In genomic region chr9:14523408-14524043, GRCm38 (mm10) we compare ENCODE assay signal across 8 mouse cellular contexts. TPM values are rescaled to one million over a fixed set of nuclear protein-coding genes. Genes with fewer than 3 reads are reported as not detected.
DNase-seq lines count a peak whose midpoint lies in the region; ATAC-seq and TF ChIP-seq lines count a peak whose summit lies in the region.

No protein-coding gene starts in this region.

- no peaks in the 10 kb centered on the region for H3K79me2 ChIP-seq in C2C12 (ENCODE audit: control insufficient read depth, insufficient read depth)

- TF ChIP-seq CTCF in C2C12 (IDR thresholded peaks at IDR 0.05; ENCODE audit: control insufficient read depth, insufficient read depth, insufficient read length), result peak; percentile 27
- TF ChIP-seq CTCF in embryonic fibroblast, embryonic 13.5 days (IDR thresholded peaks at IDR 0.05; ENCODE audit: borderline replicate concordance, insufficient read depth, low read length), result 0 out of 2 replicates have a peak, but pooled peaks have one; percentile 38

- DNase-seq in adrenal gland, postnatal 4 days (ENCODE audit: low spot score in 2 of 2), result peak; percentile 35 to 48
- DNase-seq in neural tube, embryonic 10.5 days (ENCODE audit: extremely low spot score, low spot score), result peak; percentile 66

- H3K4me3 ChIP-seq in C2C12 (ENCODE audit: insufficient read depth, poor library complexity, severe bottlenecking), result no peak overlapping the region
- H3K4me3 ChIP-seq in embryonic fibroblast, embryonic 13.5 days (ENCODE audit: insufficient read depth, low read length), result no peak overlapping the region
- H3K4me3 ChIP-seq in heart, embryonic 12.5 days, result no peak overlapping the region
- H3K4me3 ChIP-seq in kidney, embryonic 16.5 days (ENCODE audit: low read length), result no peak overlapping the region
- no peak overlapping the region for H3K4me3 ChIP-seq in limb, embryonic 15.5 days
- H3K4me3 ChIP-seq in stomach, embryonic 14.5 days (ENCODE audit: low read depth, low read length), result no peak overlapping the region

- WGBS in heart, embryonic 12.5 days, result 4% methylated on average over 4 of the region's 4 CpGs
- 4% methylated on average over 4 of the region's 4 CpGs for WGBS in kidney, embryonic 16.5 days
- WGBS in limb, embryonic 15.5 days, result 7% methylated on average over 4 of the region's 4 CpGs
- WGBS in stomach, embryonic 14.5 days, result 10% methylated on average over 4 of the region's 4 CpGs

- H3K4me2 ChIP-seq in heart, embryonic 12.5 days, result no peak overlapping the region
- H3K4me2 ChIP-seq in kidney, embryonic 16.5 days (replicated peaks; ENCODE audit: low read depth, low read length), result no peak overlapping the region
- no peak overlapping the region for H3K4me2 ChIP-seq in limb, embryonic 15.5 days
- H3K4me2 ChIP-seq in stomach, embryonic 14.5 days (replicated peaks; ENCODE audit: low read depth, low read length), result no peak overlapping the region

- H3K36me3 ChIP-seq in C2C12 (ENCODE audit: control insufficient read depth, insufficient read depth), result no peaks in the 10 kb centered on the region
- H3K36me3 ChIP-seq in heart, embryonic 12.5 days, result no peaks in the 10 kb centered on the region
- no peaks in the 10 kb centered on the region for H3K36me3 ChIP-seq in kidney, embryonic 16.5 days (ENCODE audit: insufficient read depth, low read length)
- no peaks in the 10 kb centered on the region for H3K36me3 ChIP-seq in limb, embryonic 15.5 days
- H3K36me3 ChIP-seq in stomach, embryonic 14.5 days (ENCODE audit: control insufficient read depth, insufficient read depth, low read length), result no peaks in the 10 kb centered on the region

- H3K9me3 ChIP-seq in heart, embryonic 12.5 days (replicated peaks), result no peaks in the 10 kb centered on the region
- no peaks in the 10 kb centered on the region for H3K9me3 ChIP-seq in kidney, embryonic 16.5 days (ENCODE audit: low read length)
- no peaks in the 10 kb centered on the region for H3K9me3 ChIP-seq in limb, embryonic 15.5 days
- no peaks in the 10 kb centered on the region for H3K9me3 ChIP-seq in stomach, embryonic 14.5 days (ENCODE audit: control insufficient read depth, low read depth, low read length)

- no peak overlapping the region for H3K9ac ChIP-seq in heart, embryonic 12.5 days
- H3K9ac ChIP-seq in kidney, embryonic 16.5 days (replicated peaks; ENCODE audit: low read length), result no peak overlapping the region
- H3K9ac ChIP-seq in limb, embryonic 15.5 days, result no peak overlapping the region
- H3K9ac ChIP-seq in stomach, embryonic 14.5 days (replicated peaks; ENCODE audit: low read depth, low read length), result no peak overlapping the region

- H3ac ChIP-seq in C2C12 (ENCODE audit: control insufficient read depth, insufficient read length, low read depth), result no peak overlapping the region

- H3K27me3 ChIP-seq in C2C12 (ENCODE audit: control insufficient read depth, insufficient read depth, insufficient read length), result no peaks in the 10 kb centered on the region
- no peaks in the 10 kb centered on the region for H3K27me3 ChIP-seq in heart, embryonic 12.5 days (replicated peaks)
- H3K27me3 ChIP-seq in kidney, embryonic 16.5 days (ENCODE audit: insufficient read depth, low read length), result no peaks in the 10 kb centered on the region
- H3K27me3 ChIP-seq in limb, embryonic 15.5 days, result no peaks in the 10 kb centered on the region
- no peaks in the 10 kb centered on the region for H3K27me3 ChIP-seq in stomach, embryonic 14.5 days (ENCODE audit: control insufficient read depth, insufficient read depth, low read length)

- TF ChIP-seq POLR2A in embryonic fibroblast, embryonic 13.5 days (IDR thresholded peaks at IDR 0.05; ENCODE audit: low read depth, low read length), result no peak

- ATAC-seq in heart, embryonic 12.5 days (ENCODE audit: insufficient number of reproducible peaks, low FRiP score), result peak; percentile 59; the same call in 1 of the 2 replicates
- peak; percentile 63; the same call in 1 of the 2 replicates for ATAC-seq in kidney, embryonic 16.5 days (ENCODE audit: low FRiP score, low TSS enrichment)
- ATAC-seq in limb, embryonic 15.5 days (ENCODE audit: insufficient number of reproducible peaks, low FRiP score, low TSS enrichment, low read depth), result no peak
- ATAC-seq in stomach, embryonic 14.5 days (ENCODE audit: insufficient number of reproducible peaks, insufficient read depth, low FRiP score, low read depth), result 0 out of 2 replicates have a peak, but pooled peaks have one; percentile 46

- no peaks in the 10 kb centered on the region for H3K79me3 ChIP-seq in C2C12 (ENCODE audit: low read depth)

- peaks cover 13% of the 10 kb centered on the region for H3K4me1 ChIP-seq in embryonic fibroblast, embryonic 13.5 days (ENCODE audit: control insufficient read depth, insufficient read depth, low read length)
- H3K4me1 ChIP-seq in heart, embryonic 12.5 days (replicated peaks), result peaks cover 25% of the 10 kb centered on the region
- no peaks in the 10 kb centered on the region for H3K4me1 ChIP-seq in kidney, embryonic 16.5 days (ENCODE audit: insufficient read depth, low read length)
- H3K4me1 ChIP-seq in limb, embryonic 15.5 days, result 0 out of 2 replicates have a peak, but pooled peaks cover 2% of the 10 kb centered on the region
- no peaks in the 10 kb centered on the region; the same call in 1 of the 2 replicates for H3K4me1 ChIP-seq in stomach, embryonic 14.5 days (ENCODE audit: control insufficient read depth, insufficient read depth, low read length)

- H3K27ac ChIP-seq in embryonic fibroblast, embryonic 13.5 days (ENCODE audit: insufficient read depth, low read length), result no peak overlapping the region
- no peak overlapping the region for H3K27ac ChIP-seq in heart, embryonic 12.5 days (ENCODE audit: poor library complexity, severe bottlenecking)
- H3K27ac ChIP-seq in kidney, embryonic 16.5 days (ENCODE audit: low read length), result no peak overlapping the region
- 0 out of 2 replicates have a peak overlapping the region, but pooled peaks have one; percentile 6 for H3K27ac ChIP-seq in limb, embryonic 15.5 days
- H3K27ac ChIP-seq in stomach, embryonic 14.5 days (ENCODE audit: low read length), result no peak overlapping the region

TF ChIP-seq in C2C12, 6 proteins besides CTCF, POLR2A, EP300 and RAD21:
- TF ChIP-seq FOSL1 (IDR thresholded peaks at IDR 0.05; ENCODE audit: insufficient read depth, low read length, poor library complexity, severe bottlenecking), result no peak
- no peak for TF ChIP-seq USF1 (IDR thresholded peaks at IDR 0.05; ENCODE audit: low read depth)
- TF ChIP-seq MYOG (IDR thresholded peaks at IDR 0.05; ENCODE audit: control insufficient read depth, extremely low read depth, insufficient read length), result no peak
- TF ChIP-seq MYOD1 (IDR thresholded peaks at IDR 0.05; ENCODE audit: control insufficient read depth, insufficient read length, low read depth), result no peak
- no peak for TF ChIP-seq MAX (IDR thresholded peaks at IDR 0.05)
- TF ChIP-seq CEBPB (IDR thresholded peaks at IDR 0.05; ENCODE audit: low read depth), result no peak

RNA-seq across cellular contexts. Expression of gene Cwc15, which starts 23.1 kb away (rescaled TPM):
- 85.2 TPM for polyA plus RNA-seq in C2C12 (2012; fragmentation: generic; extraction: Trizol)
- total RNA-seq in adrenal gland, postnatal 4 days (2021), result 100 to 1,000 TPM; 118 to 127 TPM
- polyA plus RNA-seq in embryonic fibroblast, embryonic 13.5 days (2011; ENCODE audit: insufficient read length, low read depth, missing spikeins), result 133 and 144 TPM in 2 replicates
- 126 and 130 TPM in 2 replicates for polyA plus RNA-seq in heart, embryonic 12.5 days (2016; fragmentation: Nextera tagmentation; extraction: Ambion mirVana)
- 153 TPM in 2 replicates for polyA plus RNA-seq in kidney, embryonic 16.5 days (2015; fragmentation: Nextera tagmentation; extraction: Ambion mirVana)
- 143 and 154 TPM in 2 replicates for polyA plus RNA-seq in limb, embryonic 15.5 days (2015; fragmentation: Nextera tagmentation; extraction: Ambion mirVana)
- 146 and 154 TPM in 2 replicates for polyA plus RNA-seq in stomach, embryonic 14.5 days (2014; fragmentation: Nextera tagmentation; extraction: Ambion mirVana)

RNA-seq across cellular contexts. Expression of gene Kdm4d, which starts 23.2 kb away (rescaled TPM):
- polyA plus RNA-seq in C2C12 (2012; fragmentation: generic; extraction: Trizol), result 0.02 TPM
- total RNA-seq in adrenal gland, postnatal 4 days (2021), result under 1 TPM; 0.50 to 0.79 TPM
- not detected in 2 replicates for polyA plus RNA-seq in embryonic fibroblast, embryonic 13.5 days (2011; ENCODE audit: insufficient read length, low read depth, missing spikeins)
- 0.14 and 0.15 TPM in 2 replicates for polyA plus RNA-seq in heart, embryonic 12.5 days (2016; fragmentation: Nextera tagmentation; extraction: Ambion mirVana)
- polyA plus RNA-seq in kidney, embryonic 16.5 days (2015; fragmentation: Nextera tagmentation; extraction: Ambion mirVana), result 0.47 and 0.55 TPM in 2 replicates
- 0.29 and 0.32 TPM in 2 replicates for polyA plus RNA-seq in limb, embryonic 15.5 days (2015; fragmentation: Nextera tagmentation; extraction: Ambion mirVana)
- polyA plus RNA-seq in stomach, embryonic 14.5 days (2014; fragmentation: Nextera tagmentation; extraction: Ambion mirVana), result 0.38 and 0.48 TPM in 2 replicates
